Mouse (Mus musculus) lung, embryonic 16.5 days (tissue): ENCODE results near the gene Rbm39. TPM values are rescaled to one million over a fixed set of nuclear protein-coding genes. Genes with fewer than 3 reads are reported as not detected.

Experiments
- ATAC-seq: fragments of 200-750 bp; cut with Nextera tagmentation; 2 replicates; pipeline ENCODE4 v1.8.0; 2017; ENCODE audit warnings: low read depth, mild to moderate bottlenecking, moderate library complexity
- H3K27ac ChIP-seq: fragments of 300-500 bp; sonication (generic); 2 replicates; pipeline ENCODE4 v1.5.1; 2014; ENCODE audit warnings: mild to moderate bottlenecking, control low read depth, low read length
- H3K27me3 ChIP-seq: fragments of 300-500 bp; sonication (generic); 2 replicates; pipeline ENCODE4 v1.6.1; 2014; ENCODE audit warnings: low read depth, low read length, mixed read lengths; ENCODE audit not compliant: control insufficient read depth, insufficient read depth
- H3K36me3 ChIP-seq: fragments of 300-500 bp; sonication (generic); 2 replicates; pipeline ENCODE4 v1.6.1; 2014; ENCODE audit warnings: low read length; ENCODE audit not compliant: control insufficient read depth, insufficient read depth
- H3K4me1 ChIP-seq: fragments of 300-500 bp; sonication (generic); replicated peaks from 2 replicates; pipeline ENCODE4 v1.6.1; 2014; ENCODE audit warnings: low read length, mixed read lengths; ENCODE audit not compliant: control insufficient read depth, insufficient read depth
- H3K4me2 ChIP-seq: fragments of 300-500 bp; sonication (generic); 2 replicates; pipeline ENCODE4 v1.6.1; 2014; ENCODE audit warnings: low read depth, low read length, control low read depth
- H3K4me3 ChIP-seq: fragments of 300-500 bp; sonication (generic); 2 replicates; pipeline ENCODE4 v1.5.1; 2014; ENCODE audit warnings: mild to moderate bottlenecking, low read length, control low read depth
- H3K9ac ChIP-seq: fragments of 300-500 bp; sonication (generic); 2 replicates; pipeline ENCODE4 v1.6.1; 2014; ENCODE audit warnings: low read length, control low read depth
- H3K9me3 ChIP-seq: fragments of 300-500 bp; sonication (generic); 2 replicates; pipeline ENCODE4 v1.6.1; 2016; ENCODE audit warnings: low read length; ENCODE audit not compliant: control insufficient read depth
- WGBS: fragments of 180-500 bp; shearing (Covaris S2); extraction: QIAGEN DNeasy Blood & Tissue Kit; methylation state at CpG from one replicate; pipeline ENCODE4 v1.1.7; 2014; 5-methylcytosine and 5-hydroxymethylcytosine counted together
- polyA plus RNA-seq: library from polyadenylated mRNA; unstranded; fragments of >200 nt; fragmentation: Nextera tagmentation; extraction: Ambion mirVana; gene quantifications from 2 replicates; pipeline ENCODE4 v1.2.1, GENCODE M21; 2015

Rbm39 gene
- polyA plus RNA-seq, 1 experiment from 2014 or later, result 645 TPM

- H3K4me1 ChIP-seq, result no peaks in the 10 kb centered on the region
- no peaks in the 10 kb centered on the region for H3K9me3 ChIP-seq
- no peak overlapping the region for H3K4me2 ChIP-seq
- no peak overlapping the region for H3K9ac ChIP-seq
- no peak for ATAC-seq
- H3K36me3 ChIP-seq, result peaks cover 39% of the 10 kb centered on the region
- no peaks in the 10 kb centered on the region for H3K27me3 ChIP-seq
- no peak overlapping the region for H3K4me3 ChIP-seq
- no peak overlapping the region for H3K27ac ChIP-seq
Observed at GRCm38 (mm10) chr2:156151538-156151937, 28.5 kb downstream of the Rbm39 start.

DNA sequence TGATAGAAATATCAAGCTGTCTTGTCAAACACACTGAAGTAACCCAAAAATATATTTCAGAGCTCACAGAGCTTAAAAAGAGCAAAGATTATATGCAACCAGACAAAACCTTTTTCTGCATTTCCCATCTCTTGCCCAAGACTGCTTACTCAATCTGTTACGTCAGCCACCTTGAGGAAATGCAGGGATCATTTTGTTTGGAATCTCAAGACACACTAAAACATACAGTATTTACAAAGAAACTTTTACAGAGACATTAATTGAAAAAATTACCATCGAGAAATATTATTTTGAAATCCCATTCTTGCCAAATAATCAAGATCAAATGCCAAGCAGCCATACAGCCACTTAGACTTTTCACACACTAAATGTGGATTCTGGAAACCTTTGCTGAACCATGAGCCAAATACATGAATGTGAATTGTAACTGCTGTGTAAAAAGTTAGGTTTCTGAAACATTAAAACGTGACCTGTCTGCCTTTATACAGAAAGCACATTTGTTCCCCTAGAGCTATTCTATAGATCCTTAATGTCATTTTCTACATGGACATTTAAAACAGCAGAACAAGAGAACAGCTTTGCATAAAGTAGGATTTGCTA is 32.6 kb downstream of the Rbm39 start:
- Histone ChIP-seq H3K27me3 (no peaks in the 10 kb centered on the region), H3K4me1 (peaks cover 4% of the 10 kb centered on the region), H3K27ac (no peak overlapping the region), H3K9ac (no peak overlapping the region), H3K4me3 (no peak overlapping the region), H3K36me3 (peaks cover 24% of the 10 kb centered on the region), H3K4me2 (no peak overlapping the region), H3K9me3 (no peaks in the 10 kb centered on the region)
- WGBS, result 82% methylated on average over 3 of the region's 3 CpGs
- no peak for ATAC-seq

DNA sequence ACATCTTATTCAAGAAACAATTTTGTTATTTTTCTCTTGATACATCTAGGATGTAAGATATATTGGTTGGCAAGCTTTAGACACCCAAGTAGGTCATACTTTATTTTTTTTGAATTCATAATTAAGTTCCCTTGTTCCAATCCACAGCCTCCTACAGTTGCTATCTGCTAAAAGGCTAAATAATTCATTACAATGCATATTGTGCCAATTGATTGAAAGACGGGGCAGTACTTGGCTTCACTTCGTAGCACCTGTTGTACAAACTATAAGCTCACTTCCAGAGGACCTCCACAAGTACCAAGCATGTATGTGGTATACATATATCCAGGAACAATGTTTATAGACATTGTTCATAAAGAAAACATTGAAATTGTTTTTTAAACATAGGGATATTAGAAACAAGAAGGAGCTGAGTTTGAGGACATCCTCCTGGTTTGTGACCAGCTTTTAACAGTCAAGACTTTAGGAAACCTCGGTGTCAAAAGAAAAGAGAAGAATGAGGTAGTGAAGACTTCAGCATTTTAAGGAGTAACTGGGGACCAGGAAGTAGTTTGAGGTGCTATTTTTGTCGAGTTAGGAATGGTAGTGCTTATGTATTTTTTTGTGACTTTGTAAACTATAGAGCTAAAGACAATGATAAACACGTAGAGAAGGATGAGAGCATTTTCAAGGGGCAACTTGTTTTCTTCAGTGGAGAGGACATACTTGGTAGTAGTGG is 33.6 kb downstream of the Rbm39 start:
- Histone ChIP-seq H3K4me3 (no peak overlapping the region), H3K27ac (no peak overlapping the region), H3K27me3 (no peaks in the 10 kb centered on the region), H3K9me3 (no peaks in the 10 kb centered on the region), H3K4me2 (no peak overlapping the region), H3K9ac (no peak overlapping the region), H3K4me1 (peaks cover 4% of the 10 kb centered on the region), H3K36me3 (peaks cover 24% of the 10 kb centered on the region)
- 61% methylated on average over 5 of the region's 5 CpGs for WGBS
- ATAC-seq, result no peak

DNA sequence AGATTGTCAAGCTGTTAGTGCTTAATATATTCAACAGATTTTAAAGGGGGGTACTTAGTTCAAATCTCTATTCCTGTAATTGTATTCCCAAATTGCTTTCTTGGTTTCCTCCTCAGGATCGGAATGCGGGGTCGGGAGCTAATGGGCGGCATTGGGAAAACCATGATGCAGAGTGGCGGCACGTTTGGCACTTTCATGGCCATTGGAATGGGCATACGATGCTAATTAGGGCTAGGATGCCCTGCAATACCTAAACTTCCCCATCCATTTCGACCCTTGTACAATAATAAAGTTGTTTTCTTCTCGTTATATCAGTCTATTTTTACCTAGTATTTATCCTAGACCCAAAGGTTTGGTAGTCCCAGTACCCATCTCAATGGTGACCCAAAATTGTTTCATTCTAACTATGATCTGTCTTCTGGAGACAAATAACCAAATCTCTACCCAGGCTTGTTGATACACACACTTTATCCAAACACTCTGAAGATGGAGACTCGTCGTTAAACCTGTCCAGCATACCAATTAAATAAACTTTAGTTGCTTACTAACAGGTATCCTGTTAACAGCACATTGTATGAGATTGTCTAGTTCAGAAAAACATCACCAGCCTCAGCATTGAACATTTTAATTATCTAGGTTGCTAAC is 34.4 kb downstream of the Rbm39 start:
- H3K4me2 ChIP-seq, result peak overlapping the region; percentile 71
- H3K9ac ChIP-seq, result 0 out of 2 replicates have a peak overlapping the region, but pooled peaks have one; percentile 35
- H3K27ac ChIP-seq, result no peak overlapping the region
- no peaks in the 10 kb centered on the region for H3K9me3 ChIP-seq
- ATAC-seq, result no peak
- no peak overlapping the region for H3K4me3 ChIP-seq
- peaks cover 23% of the 10 kb centered on the region for H3K36me3 ChIP-seq
- peaks cover 4% of the 10 kb centered on the region for H3K4me1 ChIP-seq
- WGBS, result 53% methylated on average over 11 of the region's 11 CpGs
- H3K27me3 ChIP-seq, result no peaks in the 10 kb centered on the region

DNA sequence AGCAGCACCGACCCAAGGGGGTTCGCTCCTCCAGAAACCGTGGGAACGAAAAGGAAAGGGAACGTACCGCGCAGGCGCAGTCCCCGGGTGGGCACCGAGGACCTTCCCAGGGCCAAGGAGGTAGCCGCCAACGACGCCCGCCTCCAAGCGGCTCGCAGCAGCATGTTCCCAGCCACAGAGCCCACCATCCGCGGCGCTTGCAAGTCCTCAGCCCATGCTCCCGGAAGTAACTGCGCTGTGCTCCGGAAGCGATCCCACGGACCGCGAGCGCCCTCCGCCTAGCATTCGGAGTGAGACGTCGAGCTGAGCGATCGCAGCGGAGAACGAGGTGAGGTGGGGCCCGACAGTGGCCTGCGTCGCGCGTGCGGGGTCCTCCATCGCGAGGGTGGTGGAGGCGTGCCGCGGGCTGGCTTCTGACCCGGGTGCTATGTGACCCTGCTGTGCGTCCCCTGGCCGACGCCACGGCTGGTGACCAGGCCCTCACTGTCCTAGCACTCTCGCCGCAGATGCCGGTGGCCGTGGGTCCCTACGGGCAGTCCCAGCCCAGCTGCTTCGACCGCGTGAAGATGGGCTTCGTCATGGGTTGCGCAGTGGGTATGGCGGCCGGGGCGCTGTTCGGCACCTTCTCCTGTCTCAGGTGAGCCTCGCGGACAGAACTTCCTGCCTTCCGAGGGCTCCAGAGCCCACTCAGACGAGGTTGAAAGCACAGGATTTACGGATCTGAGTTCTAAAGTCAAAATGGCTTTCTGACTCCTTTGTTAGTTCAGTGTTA is 35.9 kb downstream of the Rbm39 start, which contains the start of the genes Romo1 and Nfs1:
Romo1 (plus strand) TSS at position 87 of the 772 bp plus-strand sequence.
Nfs1 (minus strand) TSS at position 234 of the 772 bp plus-strand sequence.
- peak; percentile 98 for ATAC-seq

GRCm38 (mm10) chr2:156143367-156143766 is 36.7 kb downstream of the Rbm39 start:
- ATAC-seq, result peak; percentile 3
- H3K9me3 ChIP-seq, result no peaks in the 10 kb centered on the region
- H3K27ac ChIP-seq, result peak overlapping the region; percentile 95
- peaks cover 4% of the 10 kb centered on the region for H3K4me1 ChIP-seq
- peak overlapping the region; percentile 71 for H3K4me2 ChIP-seq
- peak overlapping the region; percentile 95 for H3K9ac ChIP-seq
- peak overlapping the region; percentile 86 for H3K4me3 ChIP-seq
- H3K36me3 ChIP-seq, result peaks cover 11% of the 10 kb centered on the region
- under 1% methylated on average over 16 of the region's 16 CpGs for WGBS
- no peaks in the 10 kb centered on the region for H3K27me3 ChIP-seq

More for the DNA sequence above, 35.9 kb downstream of the Rbm39 start, which contains the start of the genes Romo1 and Nfs1:
- Histone ChIP-seq H3K4me2 (peak within 1 kb of the TSS; percentile 71), H3K27ac (peak within 1 kb of the TSS; percentile 95), H3K4me1 (peaks cover 4% of the 10 kb centered on the region), H3K27me3 (no peaks in the 10 kb centered on the region), H3K4me3 (peak within 1 kb of the TSS; percentile 86), H3K36me3 (peaks cover 15% of the 10 kb centered on the region), H3K9me3 (no peaks in the 10 kb centered on the region), H3K9ac (peak within 1 kb of the TSS; percentile 95)
- under 1% methylated on average over 60 of the region's 70 CpGs for WGBS

DNA sequence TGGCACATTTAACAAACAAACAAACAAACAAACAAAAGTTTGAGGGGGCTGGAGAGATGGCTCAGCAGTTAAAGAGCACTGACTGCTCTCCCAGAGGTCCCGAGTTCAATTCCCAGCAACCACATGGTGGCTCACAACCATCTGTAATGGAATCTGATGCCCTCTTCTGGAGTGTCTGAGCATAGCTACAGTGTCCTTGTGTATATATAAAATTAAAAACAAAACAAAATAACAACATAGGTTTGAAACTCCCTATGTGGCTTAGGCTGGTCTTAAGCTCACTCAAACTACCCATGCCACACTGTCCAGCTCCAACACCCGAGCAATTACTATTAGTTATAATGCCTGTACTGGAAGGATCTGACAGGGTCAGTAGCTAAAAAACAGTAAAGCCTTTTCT is 37.2 kb downstream of the Rbm39 start:
- WGBS, result 77% methylated on average over 2 of the region's 2 CpGs
- Histone ChIP-seq H3K27ac (no peak overlapping the region), H3K9me3 (no peaks in the 10 kb centered on the region), H3K9ac (peak overlapping the region; percentile 95), H3K36me3 (peaks cover 7% of the 10 kb centered on the region; the same call in 1 of the 2 replicates), H3K4me3 (peak overlapping the region; percentile 86; the same call in 1 of the 2 replicates), H3K4me1 (peaks cover 4% of the 10 kb centered on the region), H3K4me2 (peak overlapping the region; percentile 71), H3K27me3 (no peaks in the 10 kb centered on the region)
- ATAC-seq, result no peak

DNA sequence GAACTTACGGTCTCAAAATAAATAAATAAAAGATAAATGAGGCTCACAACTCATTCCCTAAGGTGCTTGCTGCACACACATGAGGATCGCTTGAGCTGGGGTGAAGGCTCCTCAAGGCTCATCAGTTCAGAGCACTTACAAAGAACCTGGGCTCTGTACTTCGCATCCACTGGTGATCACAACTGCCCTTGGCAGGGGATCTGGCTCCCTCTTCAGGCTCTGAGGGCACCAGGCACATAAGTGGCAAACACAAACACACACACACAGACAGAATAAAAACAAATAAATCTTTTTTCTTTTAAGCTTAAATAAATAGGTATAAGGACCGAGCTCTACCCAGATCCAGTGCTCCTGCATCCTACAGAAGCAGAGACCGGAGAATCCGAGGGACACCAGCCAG is 44.3 kb downstream of the Rbm39 start:
- H3K4me2 ChIP-seq, result no peak overlapping the region
- no peak for ATAC-seq
- H3K4me3 ChIP-seq, result no peak overlapping the region
- H3K9me3 ChIP-seq, result no peaks in the 10 kb centered on the region
- H3K27ac ChIP-seq, result no peak overlapping the region
- no peaks in the 10 kb centered on the region for H3K4me1 ChIP-seq
- H3K36me3 ChIP-seq, result peaks cover 2% of the 10 kb centered on the region; the same call in 1 of the 2 replicates
- no peaks in the 10 kb centered on the region for H3K27me3 ChIP-seq
- H3K9ac ChIP-seq, result no peak overlapping the region
- WGBS, result 73% methylated on average over 6 of the region's 6 CpGs
